Mouse (Mus musculus): ENCODE results near the gene Slc37a1. TPM values are rescaled to one million over a fixed set of nuclear protein-coding genes. Genes with fewer than 3 reads are reported as not detected.

Slc37a1 gene
- polyA plus RNA-seq, 1 experiment from 2014 or later: 2.4 TPM

DNA sequence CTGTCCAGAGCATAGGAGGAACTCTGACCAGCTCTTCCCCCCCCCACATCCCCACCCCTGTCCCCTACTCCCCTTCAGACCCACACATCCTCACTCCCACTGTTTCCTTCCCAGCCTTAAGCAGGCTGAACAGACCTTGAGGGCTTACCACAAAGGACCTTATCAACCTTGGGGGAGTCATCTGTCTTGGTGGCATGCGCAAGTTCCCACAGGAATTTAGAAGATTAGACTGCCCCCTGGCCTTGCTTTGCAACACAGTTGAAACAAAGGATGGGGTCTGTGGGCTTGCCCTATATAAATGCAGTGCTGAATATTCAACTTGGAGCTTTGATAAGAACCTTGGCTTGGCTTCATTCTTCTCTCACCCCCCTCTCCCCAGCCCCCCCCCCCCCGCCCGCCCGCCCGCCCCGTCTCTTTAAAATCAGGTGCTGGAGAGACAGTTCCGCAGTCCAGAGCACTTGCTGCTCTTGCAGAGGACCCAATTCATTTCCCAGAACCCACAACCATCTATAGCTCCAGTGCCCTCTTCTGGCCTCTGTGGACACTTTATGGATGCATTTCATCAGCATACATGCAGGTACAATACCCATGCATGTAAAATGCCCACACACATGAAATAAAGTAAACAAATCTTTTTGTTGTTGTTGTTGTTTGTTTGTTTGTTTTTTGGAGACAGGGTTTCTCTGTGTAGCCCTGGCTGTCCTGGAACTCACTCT, 15.3 kb upstream of the Slc37a1 start:
- H3K9ac ChIP-seq (ENCODE audit: low read depth, low read length): no peak overlapping the region
- no peaks in the 10 kb centered on the region for H3K27me3 ChIP-seq (ENCODE audit: control insufficient read depth, insufficient read depth, low read depth, low read length)
- no peak overlapping the region for H3K27ac ChIP-seq (ENCODE audit: low read length)
- no peak overlapping the region for H3K4me2 ChIP-seq (ENCODE audit: low read depth, low read length)
- no peaks in the 10 kb centered on the region for H3K4me1 ChIP-seq (ENCODE audit: control insufficient read depth, low read depth, low read length)
- H3K36me3 ChIP-seq (ENCODE audit: control insufficient read depth, insufficient read depth): no peaks in the 10 kb centered on the region
- WGBS (ENCODE audit: insufficient replicate concordance): 13% methylated on average over 7 of the region's 7 CpGs
- no peaks in the 10 kb centered on the region for H3K9me3 ChIP-seq (replicated peaks; ENCODE audit: control insufficient read depth, low read length)
- ATAC-seq (ENCODE audit: low read depth): no peak
- H3K4me3 ChIP-seq (ENCODE audit: low read depth, low read length): no peak overlapping the region

DNA sequence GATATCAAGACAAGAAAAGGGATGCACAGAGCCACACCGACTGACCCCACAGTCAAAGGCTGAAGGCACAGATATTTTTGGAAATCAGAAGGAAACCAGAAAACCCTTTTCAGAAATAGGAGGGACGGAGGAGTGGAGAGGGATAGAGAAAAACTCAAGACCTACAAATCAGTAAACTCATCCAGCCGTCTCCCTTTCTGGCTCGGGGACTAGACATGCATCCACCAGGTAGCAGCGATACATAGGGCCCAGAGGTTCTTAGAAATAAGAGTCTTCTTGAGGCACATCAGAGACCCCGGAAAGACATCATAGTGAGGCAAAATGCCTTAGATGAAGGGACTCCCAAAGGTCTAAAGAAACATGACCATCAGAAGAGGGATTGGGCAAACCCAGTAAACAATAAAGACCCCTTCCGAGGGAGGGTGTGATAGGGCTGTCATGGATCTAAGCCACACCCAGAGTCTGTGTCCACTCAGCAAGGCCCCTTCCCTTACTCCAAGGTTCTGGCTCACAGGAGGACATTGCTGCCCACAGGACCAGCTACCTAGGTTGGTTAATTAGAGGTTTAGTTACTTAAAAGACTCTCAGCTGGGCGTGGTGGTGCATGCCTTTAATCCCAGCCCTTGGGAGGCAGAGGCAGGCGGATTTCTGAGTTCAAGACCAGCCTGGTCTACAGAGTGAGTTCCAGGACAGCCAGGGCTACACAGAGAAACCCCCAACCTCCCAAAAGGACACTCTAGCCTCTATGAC, 14.0 kb upstream of the Slc37a1 start:
- H3K4me3 ChIP-seq (ENCODE audit: low read depth, low read length): no peak overlapping the region
- no peaks in the 10 kb centered on the region for H3K9me3 ChIP-seq (replicated peaks; ENCODE audit: control insufficient read depth, low read length)
- no peak for ATAC-seq (ENCODE audit: low read depth)
- no peak overlapping the region for H3K9ac ChIP-seq (ENCODE audit: low read depth, low read length)
- H3K4me2 ChIP-seq (ENCODE audit: low read depth, low read length): no peak overlapping the region
- no peak overlapping the region for H3K27ac ChIP-seq (ENCODE audit: low read length)
- H3K36me3 ChIP-seq (ENCODE audit: control insufficient read depth, insufficient read depth): no peaks in the 10 kb centered on the region
- H3K4me1 ChIP-seq (ENCODE audit: control insufficient read depth, low read depth, low read length): no peaks in the 10 kb centered on the region; the same call in 1 of the 2 replicates
- WGBS (ENCODE audit: insufficient replicate concordance): 63% methylated on average over 9 of the region's 9 CpGs
- H3K27me3 ChIP-seq (ENCODE audit: control insufficient read depth, insufficient read depth, low read depth, low read length): no peaks in the 10 kb centered on the region

- no peaks in the 10 kb centered on the region for H3K36me3 ChIP-seq (ENCODE audit: control insufficient read depth, insufficient read depth)
- H3K9me3 ChIP-seq (replicated peaks; ENCODE audit: control insufficient read depth, low read length): no peaks in the 10 kb centered on the region
- H3K4me1 ChIP-seq (ENCODE audit: control insufficient read depth, low read depth, low read length): no peaks in the 10 kb centered on the region; the same call in 1 of the 2 replicates
- H3K4me2 ChIP-seq (ENCODE audit: low read depth, low read length): no peak overlapping the region
- no peak overlapping the region for H3K4me3 ChIP-seq (ENCODE audit: low read depth, low read length)
- WGBS (ENCODE audit: insufficient replicate concordance): 78% methylated on average over 8 of the region's 8 CpGs
- no peaks in the 10 kb centered on the region for H3K27me3 ChIP-seq (ENCODE audit: control insufficient read depth, insufficient read depth, low read depth, low read length)
- no peak overlapping the region for H3K27ac ChIP-seq (ENCODE audit: low read length)
- ATAC-seq (ENCODE audit: low read depth): no peak
- no peak overlapping the region for H3K9ac ChIP-seq (ENCODE audit: low read depth, low read length)
Observed at GRCm38 (mm10) chr17:31273631-31274030, 13.0 kb upstream of the Slc37a1 start.

DNA sequence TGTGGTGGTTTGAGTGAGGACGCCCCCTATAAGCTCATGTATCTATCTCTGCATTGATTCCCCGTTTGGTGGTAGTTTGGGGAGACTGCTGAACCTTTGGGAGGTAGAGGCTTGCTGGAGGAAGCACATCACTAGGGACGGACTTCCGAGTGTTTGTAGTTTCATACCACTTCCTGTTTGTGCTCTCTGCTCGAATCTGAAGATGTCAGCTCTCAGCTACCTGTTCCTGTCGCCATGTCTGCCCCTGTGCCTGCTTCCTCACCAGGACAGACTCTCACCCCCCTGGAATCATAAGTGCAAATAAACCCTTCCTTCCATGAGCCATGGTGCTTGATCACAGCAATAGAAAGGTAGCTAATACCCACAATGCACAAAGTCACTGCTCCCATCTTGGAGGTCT, 11.4 kb upstream of the Slc37a1 start:
- Histone ChIP-seq H3K4me2 (ENCODE audit: low read depth, low read length) (no peak overlapping the region), H3K27ac (ENCODE audit: low read length) (no peak overlapping the region), H3K36me3 (ENCODE audit: control insufficient read depth, insufficient read depth) (no peaks in the 10 kb centered on the region), H3K4me3 (ENCODE audit: low read depth, low read length) (no peak overlapping the region), H3K4me1 (ENCODE audit: control insufficient read depth, low read depth, low read length) (no peaks in the 10 kb centered on the region; the same call in 1 of the 2 replicates), H3K9ac (ENCODE audit: low read depth, low read length) (no peak overlapping the region), H3K27me3 (ENCODE audit: control insufficient read depth, insufficient read depth, low read depth, low read length) (no peaks in the 10 kb centered on the region), H3K9me3 (replicated peaks; ENCODE audit: control insufficient read depth, low read length) (no peaks in the 10 kb centered on the region)
- 33% methylated on average over 6 of the region's 6 CpGs for WGBS (ENCODE audit: insufficient replicate concordance)
- no peak for ATAC-seq (ENCODE audit: low read depth)

DNA sequence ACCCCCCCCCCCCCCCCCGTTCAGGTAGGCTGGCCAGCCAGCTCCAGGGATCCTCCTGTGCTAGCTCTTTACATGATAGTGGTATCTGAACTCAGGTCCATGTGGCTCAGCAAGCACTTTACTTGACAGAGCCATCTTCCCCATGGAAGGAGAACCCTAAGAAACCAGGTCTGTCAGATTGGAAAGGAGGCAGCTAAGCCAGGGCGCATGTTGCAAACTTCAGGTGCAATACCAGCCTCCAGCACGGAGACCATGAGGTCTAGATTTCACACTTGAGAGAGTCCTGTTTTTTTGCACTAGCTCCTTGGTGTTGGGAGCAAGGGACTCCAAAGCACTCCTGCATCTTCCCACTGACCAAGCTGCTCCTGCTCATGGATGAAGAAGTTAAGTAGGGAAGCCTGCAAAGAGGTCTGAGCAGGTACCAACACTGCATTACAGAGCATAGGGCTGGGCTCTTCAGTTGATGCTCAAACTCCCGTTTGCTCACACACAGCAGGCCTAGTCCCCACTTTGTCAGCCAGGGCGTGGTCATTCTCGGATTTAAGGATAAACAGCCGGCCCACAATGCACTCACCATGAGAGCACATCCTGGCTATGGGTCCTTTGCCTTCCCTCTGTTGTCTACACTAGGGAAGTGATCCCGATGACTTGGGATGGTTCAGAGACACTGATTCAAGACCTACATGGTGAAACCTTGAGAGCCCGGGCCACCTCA, 10.2 kb upstream of the Slc37a1 start:
- H3K4me2 ChIP-seq (ENCODE audit: low read depth, low read length): peak overlapping the region; percentile 59
- WGBS (ENCODE audit: insufficient replicate concordance): 30% methylated on average over 9 of the region's 9 CpGs
- no peaks in the 10 kb centered on the region for H3K9me3 ChIP-seq (replicated peaks; ENCODE audit: control insufficient read depth, low read length)
- no peaks in the 10 kb centered on the region for H3K36me3 ChIP-seq (ENCODE audit: control insufficient read depth, insufficient read depth)
- H3K4me1 ChIP-seq (ENCODE audit: control insufficient read depth, low read depth, low read length): no peaks in the 10 kb centered on the region; the same call in 1 of the 2 replicates
- H3K27me3 ChIP-seq (ENCODE audit: control insufficient read depth, insufficient read depth, low read depth, low read length): no peaks in the 10 kb centered on the region
- no peak for ATAC-seq (ENCODE audit: low read depth)
- no peak overlapping the region for H3K9ac ChIP-seq (ENCODE audit: low read depth, low read length)
- peak overlapping the region; percentile 46 for H3K4me3 ChIP-seq (ENCODE audit: low read depth, low read length)
- H3K27ac ChIP-seq (ENCODE audit: low read length): no peak overlapping the region

DNA sequence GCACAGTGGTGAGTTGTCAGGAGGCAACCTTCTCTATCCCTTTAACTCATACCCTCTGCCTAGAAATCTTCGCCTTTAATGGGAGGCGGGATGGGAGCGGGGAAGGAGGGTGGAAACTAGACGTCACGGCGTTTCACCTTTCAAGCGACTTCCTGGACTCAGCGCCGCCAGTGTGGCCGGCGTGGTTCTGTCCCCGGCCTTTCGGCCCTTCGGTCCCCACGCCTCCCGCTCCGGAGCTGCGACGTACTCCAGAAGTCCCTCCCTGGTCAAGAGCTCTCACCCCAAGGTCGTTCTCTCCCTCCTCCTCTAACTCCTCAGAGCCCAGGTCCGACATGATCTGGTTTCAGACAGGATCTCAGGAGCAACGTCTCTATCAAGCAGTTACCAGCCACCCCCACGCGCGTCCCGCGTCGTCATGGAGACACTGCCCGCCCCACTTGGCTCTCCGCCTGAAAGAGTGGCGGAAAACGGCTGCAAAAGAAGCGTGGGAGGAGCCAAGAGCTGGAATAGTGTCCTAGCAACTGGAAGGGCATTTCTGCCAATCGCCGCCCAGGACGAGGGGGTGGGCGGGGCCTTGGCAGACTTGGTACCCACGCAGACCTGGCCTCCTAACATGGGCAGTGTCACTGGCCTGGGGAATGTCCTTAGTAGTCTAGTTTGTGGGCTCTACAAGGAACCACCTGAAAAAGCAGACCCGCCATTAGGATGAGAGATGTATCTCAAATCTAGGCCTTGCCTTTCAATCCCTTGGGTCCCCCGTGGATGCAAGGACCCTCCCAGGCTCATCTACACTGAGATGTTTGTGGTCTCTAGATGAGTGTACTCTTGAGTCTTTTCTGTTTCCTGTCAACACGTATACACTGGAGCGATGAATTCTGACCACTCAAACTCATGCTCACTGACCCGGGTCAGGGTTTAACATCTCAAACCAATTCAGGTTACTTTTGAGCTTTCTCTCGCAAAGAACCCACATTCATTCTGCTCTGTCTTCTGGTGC, 9.4 kb upstream of the Slc37a1 start, which contains the start of gene Rsph1:
Gene Rsph1, minus strand, starts transcription at position 462 of the 997 bp plus-strand sequence.
- peak within 1 kb of the TSS; percentile 46 for H3K4me3 ChIP-seq (ENCODE audit: low read depth, low read length)
- H3K36me3 ChIP-seq (ENCODE audit: control insufficient read depth, insufficient read depth): no peaks in the 10 kb centered on the region
- peak within 1 kb of the TSS; percentile 59 for H3K4me2 ChIP-seq (ENCODE audit: low read depth, low read length)
- 10% methylated on average over 44 of the region's 44 CpGs for WGBS (ENCODE audit: insufficient replicate concordance)
- peak; percentile 43 for ATAC-seq (ENCODE audit: low read depth)
- no peak within 1 kb of the TSS for H3K9ac ChIP-seq (ENCODE audit: low read depth, low read length)
- H3K9me3 ChIP-seq (replicated peaks; ENCODE audit: control insufficient read depth, low read length): no peaks in the 10 kb centered on the region
- no peak within 1 kb of the TSS for H3K27ac ChIP-seq (ENCODE audit: low read length)
- H3K4me1 ChIP-seq (ENCODE audit: control insufficient read depth, low read depth, low read length): no peaks in the 10 kb centered on the region; the same call in 1 of the 2 replicates
- no peaks in the 10 kb centered on the region for H3K27me3 ChIP-seq (ENCODE audit: control insufficient read depth, insufficient read depth, low read depth, low read length)

GRCm38 (mm10) chr17:31277931-31278330, 8.7 kb upstream of the Slc37a1 start:
- WGBS (ENCODE audit: insufficient replicate concordance): 49% methylated on average over 4 of the region's 4 CpGs
- H3K27me3 ChIP-seq (ENCODE audit: control insufficient read depth, insufficient read depth, low read depth, low read length): no peaks in the 10 kb centered on the region
- no peak overlapping the region for H3K4me3 ChIP-seq (ENCODE audit: low read depth, low read length)
- no peak overlapping the region for H3K4me2 ChIP-seq (ENCODE audit: low read depth, low read length)
- ATAC-seq (ENCODE audit: low read depth): no peak
- no peak overlapping the region for H3K27ac ChIP-seq (ENCODE audit: low read length)
- H3K4me1 ChIP-seq (ENCODE audit: control insufficient read depth, low read depth, low read length): no peaks in the 10 kb centered on the region; the same call in 1 of the 2 replicates
- H3K36me3 ChIP-seq (ENCODE audit: control insufficient read depth, insufficient read depth): no peaks in the 10 kb centered on the region
- no peaks in the 10 kb centered on the region for H3K9me3 ChIP-seq (replicated peaks; ENCODE audit: control insufficient read depth, low read length)
- H3K9ac ChIP-seq (ENCODE audit: low read depth, low read length): no peak overlapping the region

DNA sequence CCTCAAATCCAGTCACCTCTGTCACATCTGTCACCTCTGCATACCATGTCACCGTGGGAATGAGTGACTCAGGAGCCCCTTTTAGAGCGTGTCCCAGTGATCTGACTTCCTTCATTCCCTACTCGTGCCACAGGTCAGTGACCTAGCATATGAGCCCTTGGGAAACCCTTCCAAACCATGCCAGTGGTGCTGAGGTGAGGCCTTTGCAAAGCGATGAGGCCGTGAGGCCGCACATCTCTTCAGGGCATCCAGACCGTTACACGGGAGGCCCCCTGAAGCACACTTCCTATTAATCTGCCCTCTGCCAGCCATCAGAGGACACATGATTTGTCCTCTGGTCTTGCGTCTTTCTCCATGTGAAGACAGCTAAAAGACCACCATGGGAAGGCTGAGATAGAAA, 7.1 kb upstream of the Slc37a1 start:
- Histone ChIP-seq H3K9ac (ENCODE audit: low read depth, low read length) (no peak overlapping the region), H3K4me1 (ENCODE audit: control insufficient read depth, low read depth, low read length) (no peaks in the 10 kb centered on the region; the same call in 1 of the 2 replicates), H3K4me3 (ENCODE audit: low read depth, low read length) (no peak overlapping the region), H3K9me3 (replicated peaks; ENCODE audit: control insufficient read depth, low read length) (no peaks in the 10 kb centered on the region), H3K36me3 (ENCODE audit: control insufficient read depth, insufficient read depth) (no peaks in the 10 kb centered on the region), H3K4me2 (ENCODE audit: low read depth, low read length) (no peak overlapping the region), H3K27me3 (ENCODE audit: control insufficient read depth, insufficient read depth, low read depth, low read length) (no peaks in the 10 kb centered on the region), H3K27ac (ENCODE audit: low read length) (no peak overlapping the region)
- ATAC-seq (ENCODE audit: low read depth): no peak
- 40% methylated on average over 9 of the region's 9 CpGs for WGBS (ENCODE audit: insufficient replicate concordance)
